Mouse (Mus musculus) intestine, embryonic 15.5 days (tissue): ENCODE data around the gene Ccdc171. TPM values are rescaled to one million over a fixed set of nuclear protein-coding genes. Genes with fewer than 3 reads are reported as not detected.
"Not testable (repeated sequence)": the region's sequence is repeated elsewhere in the genome, so short reads cannot be mapped to it uniquely, and the experiment has no call there.

Source experiments
- ATAC-seq: fragments of 200-750 bp; cut with Nextera tagmentation; 2 replicates; pipeline ENCODE4 v1.8.0; 2017; ENCODE audit warnings: moderate TSS enrichment, moderate library complexity
- H3K27ac ChIP-seq: fragments of 300-500 bp; sonication (generic); 2 replicates; pipeline ENCODE4 v1.5.1; 2015; ENCODE audit warnings: mild to moderate bottlenecking, inconsistent platforms
- H3K27me3 ChIP-seq: fragments of 300-500 bp; sonication (generic); replicated peaks from 2 replicates; pipeline ENCODE4 v1.6.1; 2015; ENCODE audit warnings: inconsistent platforms
- H3K36me3 ChIP-seq: fragments of 300-500 bp; sonication (generic); 2 replicates; pipeline ENCODE4 v1.6.1; 2015; ENCODE audit warnings: inconsistent platforms
- H3K4me1 ChIP-seq: fragments of 300-500 bp; sonication (generic); replicated peaks from 2 replicates; pipeline ENCODE4 v1.6.1; 2015; ENCODE audit warnings: inconsistent platforms
- H3K4me2 ChIP-seq: fragments of 300-500 bp; sonication (generic); replicated peaks from 2 replicates; pipeline ENCODE4 v1.6.1; 2015; ENCODE audit warnings: mild to moderate bottlenecking, inconsistent platforms
- H3K4me3 ChIP-seq: fragments of 300-500 bp; sonication (generic); replicated peaks from 2 replicates; pipeline ENCODE4 v1.5.1; 2015; ENCODE audit warnings: inconsistent platforms
- H3K9ac ChIP-seq: fragments of 300-500 bp; sonication (generic); 2 replicates; pipeline ENCODE4 v1.6.1; 2015; ENCODE audit warnings: inconsistent platforms
- H3K9me3 ChIP-seq: fragments of 300-500 bp; sonication (generic); 2 replicates; pipeline ENCODE4 v1.6.1; 2016; ENCODE audit warnings: inconsistent platforms
- WGBS: fragments of 180-500 bp; shearing (Covaris S2); methylation state at CpG from one replicate; pipeline ENCODE4 v1.1.7; 2015; 5-methylcytosine and 5-hydroxymethylcytosine counted together
- polyA plus RNA-seq: library from polyadenylated mRNA; unstranded; fragments of >200 nt; fragmentation: Nextera tagmentation; extraction: Ambion mirVana; gene quantifications from 2 replicates; pipeline ENCODE4 v1.2.1, GENCODE M21; 2015

Ccdc171 gene
- polyA plus RNA-seq, 1 experiment from 2014 or later, result 2.4 TPM

DNA sequence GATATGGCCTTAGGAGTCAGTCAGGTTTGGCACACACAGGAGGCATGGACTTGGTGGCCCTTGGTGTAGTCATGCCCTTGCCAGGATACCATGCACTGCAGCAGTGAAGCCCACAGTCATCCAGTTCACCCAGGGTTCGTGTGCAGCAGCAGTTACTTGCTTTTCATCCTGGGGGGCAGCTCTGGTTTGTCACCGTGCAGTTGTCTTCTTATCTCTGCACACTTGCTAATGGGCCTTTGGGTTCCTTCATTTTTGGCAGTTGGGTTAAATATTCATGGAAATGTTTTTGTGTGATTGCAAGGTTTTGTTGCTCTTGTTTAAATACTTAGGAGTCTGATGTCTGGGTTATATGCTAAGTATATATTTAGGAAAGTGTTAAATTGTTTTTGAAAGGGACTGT is 144.2 kb downstream of the Ccdc171 start:
- Histone ChIP-seq H3K4me1 (no peaks in the 10 kb centered on the region), H3K4me2 (no peak overlapping the region), H3K4me3 (no peak overlapping the region), H3K9ac (no peak overlapping the region), H3K36me3 (no peaks in the 10 kb centered on the region), H3K27me3 (no peaks in the 10 kb centered on the region), H3K9me3 (no peaks in the 10 kb centered on the region), H3K27ac (no peak overlapping the region)
- no peak for ATAC-seq
- 73% methylated on average over 2 of the region's 2 CpGs for WGBS

DNA sequence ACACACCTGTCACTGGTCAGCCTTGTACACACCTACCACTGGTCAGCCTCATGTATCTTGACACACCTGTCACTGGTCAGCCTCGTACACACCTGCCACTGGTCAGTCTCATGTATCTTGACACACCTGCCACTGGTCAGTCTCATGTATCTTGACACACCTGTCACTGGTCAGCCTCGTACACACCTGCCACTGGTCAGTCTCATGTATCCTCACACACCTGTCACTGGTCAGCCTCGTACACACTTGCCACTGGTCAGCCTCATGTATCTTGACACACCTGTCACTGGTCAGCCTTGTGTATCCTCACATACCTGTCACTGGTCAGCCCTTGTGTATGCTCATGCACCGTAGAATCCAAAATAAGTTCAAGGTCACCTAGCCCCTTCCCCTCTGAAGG is 150.0 kb downstream of the Ccdc171 start:
- not testable (repeated sequence) for H3K4me3 ChIP-seq, H3K27me3 ChIP-seq, H3K9ac ChIP-seq, H3K36me3 ChIP-seq, H3K27ac ChIP-seq, H3K9me3 ChIP-seq, ATAC-seq, H3K4me2 ChIP-seq, H3K4me1 ChIP-seq
- WGBS, result 89% methylated on average over 4 of the region's 4 CpGs

DNA sequence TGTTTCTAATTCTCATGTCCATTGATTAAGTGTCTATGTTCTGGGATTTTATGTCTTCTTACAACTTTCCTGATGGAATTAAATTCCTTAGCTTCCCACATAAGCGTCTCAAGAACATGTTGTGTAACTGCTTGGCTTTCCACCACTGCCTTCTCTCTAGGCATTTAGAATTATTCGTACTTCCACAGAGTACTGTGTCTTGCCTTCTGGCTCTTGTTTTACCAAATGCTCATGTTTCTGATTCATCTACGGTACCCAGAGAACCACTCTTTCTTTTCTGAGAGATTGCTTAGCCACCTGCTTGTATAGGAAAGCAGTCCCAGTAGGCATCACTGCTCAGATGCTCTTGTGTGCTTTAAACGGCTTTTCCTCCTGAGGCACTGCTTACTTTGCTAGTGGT is 151.1 kb downstream of the Ccdc171 start:
- Histone ChIP-seq H3K4me1 (no peaks in the 10 kb centered on the region), H3K36me3 (no peaks in the 10 kb centered on the region), H3K9ac (no peak overlapping the region), H3K27ac (no peak overlapping the region), H3K4me2 (no peak overlapping the region), H3K27me3 (no peaks in the 10 kb centered on the region), H3K4me3 (no peak overlapping the region), H3K9me3 (no peaks in the 10 kb centered on the region)
- 88% methylated on average over 4 of the region's 4 CpGs for WGBS
- ATAC-seq, result no peak

DNA sequence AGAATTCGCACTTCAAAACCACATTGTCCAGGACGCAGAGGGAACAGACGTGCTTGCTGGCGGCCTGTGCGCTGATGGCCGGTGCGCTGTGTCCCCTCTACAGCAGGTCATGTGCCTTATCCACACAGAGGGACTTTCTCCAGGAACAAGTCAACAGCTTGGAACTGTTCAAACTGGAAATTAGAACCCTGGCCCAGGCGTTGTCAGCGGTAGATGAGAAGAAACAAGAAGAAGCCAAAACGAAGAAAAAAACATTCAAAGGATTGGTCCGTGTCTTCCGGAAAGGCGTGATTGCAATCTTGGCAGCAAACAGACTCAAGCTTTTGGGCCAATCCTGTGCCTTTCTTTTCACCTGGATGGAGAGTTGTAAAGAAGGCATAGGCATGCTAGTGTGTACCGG is 155.7 kb downstream of the Ccdc171 start:
- 92% methylated on average over 14 of the region's 14 CpGs for WGBS
- Histone ChIP-seq H3K9ac (no peak overlapping the region), H3K4me1 (no peaks in the 10 kb centered on the region), H3K4me3 (no peak overlapping the region), H3K4me2 (no peak overlapping the region), H3K9me3 (no peaks in the 10 kb centered on the region), H3K36me3 (no peaks in the 10 kb centered on the region), H3K27me3 (no peaks in the 10 kb centered on the region), H3K27ac (no peak overlapping the region)
- no peak for ATAC-seq

DNA sequence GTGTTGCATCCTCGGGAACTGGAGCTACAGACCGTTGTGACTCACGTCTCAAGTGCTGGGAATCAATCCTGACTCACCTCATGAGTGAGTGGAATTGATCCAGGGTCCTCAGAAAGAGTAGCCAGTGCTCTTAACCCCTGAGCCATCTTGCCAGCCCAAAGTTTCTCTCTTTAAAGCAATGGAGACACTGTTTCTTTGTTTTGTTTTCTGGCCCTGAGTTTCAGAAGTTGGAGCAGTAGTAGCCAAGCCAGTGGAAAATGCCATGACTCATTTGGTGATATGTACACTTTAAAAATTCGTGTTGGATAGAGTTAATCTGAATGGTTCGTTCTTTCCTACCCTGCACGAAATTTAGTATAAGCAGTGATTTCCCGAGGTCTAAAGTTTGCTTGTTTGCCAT is 157.5 kb downstream of the Ccdc171 start:
- Histone ChIP-seq H3K4me3 (no peak overlapping the region), H3K9ac (no peak overlapping the region), H3K36me3 (no peaks in the 10 kb centered on the region), H3K27ac (no peak overlapping the region), H3K4me1 (no peaks in the 10 kb centered on the region), H3K9me3 (no peaks in the 10 kb centered on the region), H3K4me2 (no peak overlapping the region), H3K27me3 (no peaks in the 10 kb centered on the region)
- ATAC-seq, result no peak
- WGBS, result 87% methylated on average over 7 of the region's 7 CpGs

DNA sequence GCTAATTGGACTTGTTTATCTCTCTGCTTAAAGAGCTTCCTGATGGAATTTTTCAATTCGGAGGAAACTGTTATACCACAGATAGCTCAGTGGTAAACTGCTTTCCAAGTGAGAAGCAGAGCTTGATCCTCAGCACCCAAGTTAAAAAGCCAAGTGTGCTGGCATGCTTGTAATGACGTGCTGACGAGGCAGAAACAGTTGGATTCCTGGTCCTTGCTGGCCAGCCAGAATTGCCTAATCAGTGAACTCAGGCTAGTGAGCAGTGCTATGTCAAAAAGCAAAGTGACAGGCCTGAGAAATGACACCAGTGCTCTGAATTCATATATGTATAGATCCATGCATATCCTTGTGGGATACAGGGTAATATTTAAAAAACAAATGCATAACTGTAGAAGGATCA is 174.8 kb downstream of the Ccdc171 start:
- no peak overlapping the region for H3K4me2 ChIP-seq
- no peak overlapping the region for H3K9ac ChIP-seq
- WGBS, result 66% methylated on average over 3 of the region's 3 CpGs
- H3K36me3 ChIP-seq, result no peaks in the 10 kb centered on the region
- no peaks in the 10 kb centered on the region for H3K27me3 ChIP-seq
- H3K9me3 ChIP-seq, result no peaks in the 10 kb centered on the region
- H3K4me3 ChIP-seq, result no peak overlapping the region
- H3K27ac ChIP-seq, result no peak overlapping the region
- H3K4me1 ChIP-seq, result no peaks in the 10 kb centered on the region
- ATAC-seq, result no peak

DNA sequence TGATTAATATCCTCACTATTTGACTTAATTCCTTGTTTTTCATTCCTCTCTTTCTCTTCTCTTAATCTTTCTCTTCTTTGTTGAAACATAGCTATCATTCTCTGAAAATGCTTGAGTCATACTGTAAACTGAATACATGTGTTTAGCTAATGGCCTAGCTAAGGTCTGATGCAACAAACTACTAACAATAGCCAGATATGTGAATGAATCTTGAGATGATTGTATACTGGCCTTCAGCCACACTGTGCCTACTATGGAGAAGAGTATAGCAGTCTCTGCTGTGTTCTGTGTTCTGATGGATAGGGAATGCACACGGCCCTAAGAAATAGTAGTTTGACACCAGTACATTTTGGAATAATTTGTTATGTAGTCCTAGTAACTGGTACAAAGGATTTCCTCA is 191.7 kb downstream of the Ccdc171 start:
- no peaks in the 10 kb centered on the region for H3K36me3 ChIP-seq
- WGBS, result 82% methylated on average over 1 of the region's 1 CpGs
- ATAC-seq, result no peak
- no peak overlapping the region for H3K4me3 ChIP-seq
- H3K27ac ChIP-seq, result no peak overlapping the region
- H3K9me3 ChIP-seq, result no peaks in the 10 kb centered on the region
- no peak overlapping the region for H3K4me2 ChIP-seq
- no peaks in the 10 kb centered on the region for H3K27me3 ChIP-seq
- H3K4me1 ChIP-seq, result no peaks in the 10 kb centered on the region
- no peak overlapping the region for H3K9ac ChIP-seq

DNA sequence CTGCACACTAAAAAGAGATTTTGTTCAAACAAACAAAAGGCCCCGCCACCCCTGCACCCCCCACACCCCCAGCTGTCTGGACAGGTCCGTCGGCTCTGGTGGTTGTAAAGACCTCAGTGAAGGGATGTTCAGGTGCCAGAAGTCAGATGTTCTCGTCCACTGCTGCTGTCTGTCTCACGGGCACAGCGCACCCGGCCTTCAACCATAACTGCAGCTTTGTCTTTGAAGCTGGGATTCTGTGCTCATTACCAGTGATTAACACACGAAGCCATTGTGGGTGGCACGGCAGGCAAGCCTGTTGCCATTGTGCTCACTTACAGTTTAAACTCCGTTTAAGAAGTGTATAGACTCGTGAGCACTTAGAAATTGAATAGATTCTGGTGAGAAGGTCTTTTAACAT is 194.5 kb downstream of the Ccdc171 start:
- Histone ChIP-seq H3K27me3 (no peaks in the 10 kb centered on the region), H3K4me3 (no peak overlapping the region), H3K4me2 (no peak overlapping the region), H3K36me3 (no peaks in the 10 kb centered on the region), H3K9ac (no peak overlapping the region), H3K4me1 (no peaks in the 10 kb centered on the region), H3K9me3 (no peaks in the 10 kb centered on the region), H3K27ac (no peak overlapping the region)
- no peak for ATAC-seq
- WGBS, result 65% methylated on average over 11 of the region's 11 CpGs

DNA sequence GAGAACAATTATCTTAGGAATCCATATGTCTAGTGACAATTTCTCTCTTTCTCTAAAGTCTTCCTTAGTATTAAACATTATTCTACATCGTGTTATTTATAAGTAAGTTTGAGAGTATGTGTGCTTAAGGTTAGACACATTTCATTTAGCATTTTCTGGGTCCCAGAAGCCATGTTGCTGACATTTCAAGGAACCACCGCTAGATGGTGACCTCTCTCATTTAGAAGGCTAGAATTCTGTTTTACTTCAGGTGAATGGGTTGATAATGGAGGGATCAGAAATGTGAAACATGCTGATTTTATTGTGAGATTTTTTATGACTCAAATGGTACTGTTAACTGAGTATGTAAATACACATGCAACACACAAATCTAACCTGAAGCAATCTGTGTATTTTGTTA is 199.8 kb downstream of the Ccdc171 start:
- Histone ChIP-seq H3K4me2 (no peak overlapping the region), H3K36me3 (no peaks in the 10 kb centered on the region), H3K27ac (no peak overlapping the region), H3K9me3 (no peaks in the 10 kb centered on the region), H3K4me3 (no peak overlapping the region), H3K4me1 (no peaks in the 10 kb centered on the region), H3K27me3 (no peaks in the 10 kb centered on the region), H3K9ac (no peak overlapping the region)
- WGBS, result 20% methylated on average over 2 of the region's 2 CpGs
- no peak for ATAC-seq

DNA sequence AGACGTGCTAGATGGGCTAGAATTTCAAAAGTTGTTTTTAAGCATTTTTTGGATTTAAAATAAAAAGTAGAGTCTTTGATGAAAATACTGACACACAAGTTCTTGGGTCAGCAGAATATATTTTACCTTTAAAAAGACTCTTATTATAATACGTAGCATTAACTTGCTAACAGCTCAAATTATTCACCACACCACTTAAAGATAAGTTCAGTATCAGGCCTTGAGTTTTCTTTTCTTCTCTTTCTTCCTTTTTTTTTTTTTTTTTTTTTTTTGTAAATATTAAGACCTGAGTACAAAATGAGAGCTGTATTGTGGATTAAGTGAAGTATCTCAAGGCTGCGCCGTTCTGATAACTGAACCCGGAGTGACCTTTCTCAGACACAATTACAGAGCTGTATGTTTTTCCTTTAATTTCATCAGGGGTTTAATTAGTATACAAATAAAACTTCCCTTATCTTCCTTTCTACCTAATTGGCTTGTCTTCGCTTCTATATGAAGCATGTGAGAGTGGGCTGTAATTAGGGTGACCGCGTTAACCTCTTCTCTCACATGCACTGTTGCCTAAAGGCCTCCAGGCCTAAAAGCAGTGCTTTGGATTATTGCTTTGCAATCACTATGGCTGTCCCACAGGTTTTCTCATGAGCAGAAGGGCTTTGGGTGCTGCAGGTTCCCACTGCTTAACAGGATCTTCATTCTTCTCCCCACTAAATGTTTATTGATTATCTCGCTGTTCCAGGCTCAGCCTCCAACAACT is 214.0 kb downstream of the Ccdc171 start:
- Histone ChIP-seq H3K27ac (no peak overlapping the region), H3K4me1 (no peaks in the 10 kb centered on the region), H3K27me3 (no peaks in the 10 kb centered on the region), H3K9me3 (no peaks in the 10 kb centered on the region), H3K36me3 (no peaks in the 10 kb centered on the region), H3K4me3 (no peak overlapping the region), H3K4me2 (no peak overlapping the region), H3K9ac (no peak overlapping the region)
- ATAC-seq, result no peak
- WGBS, result 80% methylated on average over 9 of the region's 9 CpGs

DNA sequence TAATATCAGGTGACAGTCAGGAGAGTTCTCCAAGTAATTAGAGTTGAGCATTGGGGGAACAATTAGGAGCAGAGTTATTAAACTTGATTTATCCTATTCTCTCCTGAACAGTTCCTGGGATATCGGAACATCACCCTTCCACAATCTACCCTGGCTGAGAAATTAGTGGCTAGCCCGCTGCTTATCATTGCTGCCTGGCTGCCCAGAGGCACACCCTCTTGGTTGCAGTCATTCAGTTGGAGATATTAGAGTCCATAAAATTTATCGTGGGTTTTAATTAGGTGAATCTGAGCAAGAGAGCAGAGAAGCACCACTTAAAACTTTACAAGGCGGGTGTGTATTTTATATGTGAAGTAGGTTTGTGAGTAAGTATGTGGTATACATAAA is 214.5 kb downstream of the Ccdc171 start:
- Histone ChIP-seq H3K4me2 (no peak overlapping the region), H3K9me3 (no peaks in the 10 kb centered on the region), H3K27ac (no peak overlapping the region), H3K4me1 (no peaks in the 10 kb centered on the region), H3K4me3 (no peak overlapping the region), H3K36me3 (no peaks in the 10 kb centered on the region), H3K27me3 (no peaks in the 10 kb centered on the region), H3K9ac (no peak overlapping the region)
- WGBS, result 72% methylated on average over 4 of the region's 4 CpGs
- no peak for ATAC-seq

DNA sequence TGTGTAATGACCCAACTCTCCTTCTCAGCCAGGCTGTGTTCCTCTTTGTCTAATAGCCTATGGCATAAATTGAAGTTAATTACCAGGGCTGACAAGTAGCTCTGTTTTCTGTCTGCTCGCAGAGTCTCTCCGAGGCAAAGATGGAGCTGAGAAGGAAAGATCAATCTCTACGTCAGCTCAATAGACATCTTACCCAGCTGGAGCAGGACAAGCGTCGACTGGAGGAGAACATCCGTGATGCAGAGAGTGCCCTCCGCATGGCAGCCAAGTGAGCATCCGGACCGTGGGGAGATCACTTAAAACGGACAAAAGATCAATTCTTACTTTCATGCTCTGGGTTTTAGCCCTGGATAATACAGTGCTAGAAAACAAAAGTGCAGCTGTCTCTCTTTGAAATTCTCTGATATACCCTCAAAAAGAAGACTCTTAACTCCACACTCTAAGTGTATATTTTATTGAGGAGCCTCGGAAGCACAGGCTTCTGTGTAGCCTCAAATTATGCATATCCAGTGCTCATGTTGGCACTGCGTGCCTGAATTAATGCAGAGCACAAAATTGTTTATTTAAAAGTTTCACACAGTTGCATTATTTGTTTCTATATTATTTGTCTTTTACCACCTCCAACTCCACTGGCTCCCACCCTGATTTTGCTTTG is 217.6 kb downstream of the Ccdc171 start:
- WGBS, result 40% methylated on average over 12 of the region's 12 CpGs
- no peaks in the 10 kb centered on the region for H3K36me3 ChIP-seq
- no peaks in the 10 kb centered on the region for H3K9me3 ChIP-seq
- no peak overlapping the region for H3K4me2 ChIP-seq
- no peaks in the 10 kb centered on the region for H3K4me1 ChIP-seq
- no peak overlapping the region for H3K9ac ChIP-seq
- no peak overlapping the region for H3K4me3 ChIP-seq
- H3K27me3 ChIP-seq, result no peaks in the 10 kb centered on the region
- ATAC-seq, result no peak
- no peak overlapping the region for H3K27ac ChIP-seq

DNA sequence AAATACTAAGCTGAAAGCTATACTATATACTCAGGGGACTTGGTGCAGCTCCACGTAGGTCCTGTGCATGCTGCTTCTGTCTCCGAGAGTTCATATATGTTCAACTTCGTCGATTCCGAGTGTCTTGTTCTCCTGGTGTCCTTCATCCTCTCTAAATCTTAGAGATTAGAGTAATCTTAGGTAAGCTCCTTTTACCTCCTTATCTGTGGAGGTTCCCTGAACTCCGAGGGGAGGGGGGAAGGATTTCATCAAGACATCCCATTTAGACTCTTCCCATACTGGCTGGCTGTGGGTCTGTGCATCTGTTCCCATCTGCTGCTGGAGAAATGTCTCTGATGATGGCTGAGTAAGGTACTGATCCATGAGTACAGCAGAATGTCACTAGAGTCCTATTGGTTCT is 249.8 kb downstream of the Ccdc171 start:
- Histone ChIP-seq H3K27me3 (no peaks in the 10 kb centered on the region), H3K4me1 (no peaks in the 10 kb centered on the region), H3K4me2 (no peak overlapping the region), H3K36me3 (no peaks in the 10 kb centered on the region), H3K27ac (no peak overlapping the region), H3K9ac (no peak overlapping the region), H3K9me3 (no peaks in the 10 kb centered on the region), H3K4me3 (no peak overlapping the region)
- 94% methylated on average over 6 of the region's 6 CpGs for WGBS
- no peak for ATAC-seq
